Mouse (Mus musculus) hindlimb bud, embryonic 11.5 days (tissue): Measurements from ENCODE around the gene Rps2.
"Not testable (repeated sequence)": the region's sequence is repeated elsewhere in the genome, so short reads cannot be mapped to it uniquely, and the experiment has no call there.

Experiments used
- DNase-seq: peaks from one replicate; pipeline ENCODE4 v3.0.0-alpha.2; 2012; ENCODE audit warnings: low read depth, low spot score; ENCODE audit errors: extremely low spot score

Rps2 gene

DNA sequence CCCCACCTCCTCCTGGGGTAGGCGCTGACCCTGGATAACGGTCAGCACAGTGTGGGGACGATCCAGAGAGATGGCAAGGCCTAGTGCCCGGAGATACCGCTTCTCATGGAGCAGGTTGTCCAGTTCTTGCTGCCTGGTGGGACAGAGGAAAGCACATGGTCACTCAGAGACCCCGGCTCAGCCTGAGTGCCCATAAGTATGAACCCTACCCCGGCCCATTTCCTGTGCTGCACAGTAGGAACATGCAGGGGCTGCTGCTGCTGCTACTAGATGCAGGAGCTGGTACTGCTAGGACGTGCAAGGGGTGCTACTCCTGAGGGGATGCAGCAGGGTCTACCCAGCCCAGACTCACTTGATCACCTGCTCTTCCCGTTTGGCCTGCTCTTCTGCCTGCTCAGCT, 16.7 kb upstream of the Rps2 start:
- no peak for DNase-seq

DNA sequence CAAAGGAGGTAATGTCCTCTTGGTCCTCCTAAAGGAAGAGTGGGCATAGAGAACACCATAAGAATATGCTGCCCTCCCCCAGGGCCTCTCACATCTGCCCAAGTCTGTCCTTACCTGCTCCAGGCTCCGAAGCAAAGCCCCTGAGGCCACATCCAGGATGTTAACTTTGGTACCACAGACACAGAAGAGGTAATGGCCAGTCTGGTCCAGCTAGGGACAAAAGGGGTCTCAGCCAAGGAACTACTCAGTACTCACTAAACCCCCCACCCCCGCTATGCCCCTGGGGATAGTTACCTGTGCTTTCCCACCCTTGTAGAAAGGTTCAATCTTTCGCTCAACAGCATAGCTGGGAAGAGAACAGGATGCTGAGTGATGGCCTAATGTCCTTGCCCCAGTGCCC, 12.1 kb upstream of the Rps2 start:
- no peak for DNase-seq

GRCm38 (mm10) chr17:24706982-24707800, 10.7 kb upstream of the Rps2 start, which contains the start of gene Tbl3:
Tbl3 (minus strand) TSS chr17:24707660.
- peak; percentile 77 for DNase-seq

DNA sequence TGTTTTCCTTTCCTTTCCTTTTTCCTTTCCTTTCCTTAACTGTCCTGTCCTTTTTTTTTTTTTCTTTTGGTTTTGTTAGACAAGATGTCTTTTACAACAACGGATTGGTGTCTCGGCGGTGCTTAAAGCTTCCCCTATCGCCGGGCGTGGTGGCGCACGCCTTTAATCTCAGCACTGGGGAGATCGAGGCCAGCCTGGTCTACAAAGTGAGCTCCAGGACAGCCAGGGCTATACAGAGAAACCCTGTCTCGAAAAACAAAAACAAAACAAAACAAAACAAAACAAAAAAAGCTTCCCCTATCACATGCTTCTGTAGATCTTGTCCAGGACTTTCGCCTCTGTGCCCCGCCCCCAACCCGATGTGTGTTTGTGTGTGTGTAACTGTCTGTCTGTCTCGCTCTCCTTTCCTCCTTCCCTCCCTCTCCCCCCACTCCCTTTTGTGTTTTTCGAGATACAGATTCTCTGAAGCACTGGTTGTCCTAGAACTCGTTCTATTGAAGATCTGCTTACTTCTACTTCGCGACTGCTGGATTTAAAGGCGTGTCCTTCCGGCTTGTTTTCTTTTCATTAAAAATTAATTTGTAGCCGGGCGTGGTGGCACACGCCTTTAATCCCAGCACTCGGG, 10.0 kb upstream of the Rps2 start:
- no peak for DNase-seq

DNA sequence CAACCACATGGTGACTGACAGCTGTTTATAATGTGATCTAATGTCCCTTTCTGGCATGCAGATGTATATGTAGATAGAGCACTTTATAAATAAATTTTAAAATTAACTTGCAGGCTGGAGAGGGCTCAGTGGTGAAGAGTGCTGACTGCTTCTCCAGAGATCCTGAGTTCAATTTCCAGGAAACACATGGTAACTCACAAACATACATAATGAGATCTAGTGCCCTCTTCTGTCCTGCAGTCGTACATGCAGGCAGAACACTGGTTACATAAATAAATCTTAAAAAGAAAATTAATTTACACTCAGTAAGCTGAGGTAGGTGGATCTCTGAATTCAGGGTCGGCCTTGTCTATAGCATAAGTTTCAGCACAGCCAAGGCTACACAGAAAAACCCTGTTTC, 9.3 kb upstream of the Rps2 start:
- no peak for DNase-seq

DNA sequence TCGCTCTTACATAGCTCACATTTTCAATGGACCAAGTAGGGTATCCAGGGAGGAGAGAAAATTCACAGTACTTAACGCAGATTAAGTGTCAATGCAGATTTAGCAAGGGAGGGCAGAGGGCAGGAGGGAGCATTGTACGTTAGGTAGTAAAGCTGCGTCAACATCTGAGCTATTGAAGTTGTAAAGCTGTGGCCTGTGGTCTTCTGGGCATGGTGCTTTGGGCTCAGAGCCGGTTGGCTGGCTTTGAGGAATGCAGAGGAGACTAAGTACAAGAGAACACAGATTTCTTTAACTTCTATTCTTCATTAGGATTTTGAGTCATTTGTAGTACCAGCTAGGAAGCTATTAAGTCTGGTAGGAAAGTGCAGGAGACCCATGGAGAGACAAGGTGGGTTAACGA, 2.4 kb upstream of the Rps2 start:
- no peak for DNase-seq

- no peak for DNase-seq
Measured at GRCm38 (mm10) chr17:24716166-24716682, 1.7 kb upstream of the Rps2 start.

- DNase-seq = not testable (repeated sequence)
Measured at GRCm38 (mm10) chr17:24718938-24719337, 1.0 kb downstream of the Rps2 start.

- peak; percentile 90 for DNase-seq
Measured at GRCm38 (mm10) chr17:24719494-24720222, 1.7 kb downstream of the Rps2 start.

GRCm38 (mm10) chr17:24720616-24721015, 2.7 kb downstream of the Rps2 start:
- DNase-seq = not testable (repeated sequence)

DNA sequence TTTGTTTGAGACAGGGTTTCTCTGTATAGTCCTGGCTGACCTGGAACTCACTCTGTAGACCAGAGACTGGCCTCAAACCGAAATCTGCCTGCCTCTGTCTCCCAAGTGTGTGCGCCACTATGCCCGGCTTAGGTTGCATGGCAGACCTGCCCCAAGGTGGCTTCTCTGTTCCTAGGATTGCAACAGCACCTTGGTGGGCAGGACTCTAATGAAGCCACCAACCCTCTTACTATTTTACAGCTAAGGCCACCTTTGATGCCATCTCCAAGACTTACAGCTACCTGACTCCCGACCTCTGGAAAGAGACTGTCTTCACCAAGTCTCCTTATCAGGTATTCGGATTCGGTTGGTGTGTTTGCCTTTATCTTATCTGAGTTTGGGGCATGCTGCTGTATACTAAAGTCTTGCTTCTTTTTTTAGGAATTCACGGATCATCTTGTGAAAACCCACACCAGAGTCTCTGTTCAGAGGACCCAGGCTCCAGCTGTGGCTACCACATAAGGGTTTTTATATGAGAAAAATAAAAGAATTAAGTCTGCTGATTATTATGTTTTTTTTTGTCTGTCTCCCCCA, 3.6 kb downstream of the Rps2 start:
- not testable (repeated sequence) for DNase-seq

- DNase-seq = no peak
Measured at GRCm38 (mm10) chr17:24722220-24722924, 4.5 kb downstream of the Rps2 start.

GRCm38 (mm10) chr17:24723122-24723880, 5.4 kb downstream of the Rps2 start:
- DNase-seq = no peak

DNA sequence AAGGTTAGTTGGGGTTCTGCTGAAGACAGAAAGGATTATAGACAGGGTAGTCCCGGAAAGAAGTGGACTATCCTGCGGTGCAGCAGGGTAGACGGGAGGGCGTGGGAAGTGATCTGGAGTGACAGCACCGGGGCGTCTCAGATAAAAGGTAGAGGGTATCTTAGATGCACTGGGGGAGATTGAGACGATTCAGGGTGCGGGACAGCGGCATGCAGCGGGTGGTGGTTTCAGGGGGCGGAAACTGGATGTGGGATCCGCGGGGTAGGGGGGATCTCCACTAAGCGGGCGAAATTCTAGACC, 5.9 kb downstream of the Rps2 start:
- no peak for DNase-seq

DNA sequence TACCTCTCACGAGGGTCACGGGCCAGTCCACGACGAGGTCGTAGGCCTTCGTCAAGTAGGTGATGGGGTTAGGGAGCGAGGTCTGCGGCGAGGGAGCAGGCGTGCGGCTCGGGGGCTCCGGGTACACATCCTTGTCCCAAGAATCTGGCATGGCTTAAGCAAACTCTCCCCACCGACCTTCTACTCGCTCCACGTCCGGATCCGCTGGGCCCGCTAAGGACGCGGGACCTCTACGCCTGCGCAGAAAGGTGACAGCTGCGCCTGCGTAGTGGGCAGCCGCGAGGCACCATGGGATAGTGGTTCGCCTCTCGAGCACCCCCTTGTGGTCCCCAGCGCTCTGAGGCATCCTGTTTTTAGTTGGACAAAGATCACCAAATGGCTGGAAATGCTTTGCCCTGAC, 6.3 kb downstream of the Rps2 start, which contains the start of gene Ndufb10:
TSS of gene Ndufb10 (minus strand) at position 295 of the 400 bp plus-strand sequence.
- peak; percentile 90 for DNase-seq

GRCm38 (mm10) chr17:24725637-24726390, 7.9 kb downstream of the Rps2 start:
- DNase-seq = no peak

DNA sequence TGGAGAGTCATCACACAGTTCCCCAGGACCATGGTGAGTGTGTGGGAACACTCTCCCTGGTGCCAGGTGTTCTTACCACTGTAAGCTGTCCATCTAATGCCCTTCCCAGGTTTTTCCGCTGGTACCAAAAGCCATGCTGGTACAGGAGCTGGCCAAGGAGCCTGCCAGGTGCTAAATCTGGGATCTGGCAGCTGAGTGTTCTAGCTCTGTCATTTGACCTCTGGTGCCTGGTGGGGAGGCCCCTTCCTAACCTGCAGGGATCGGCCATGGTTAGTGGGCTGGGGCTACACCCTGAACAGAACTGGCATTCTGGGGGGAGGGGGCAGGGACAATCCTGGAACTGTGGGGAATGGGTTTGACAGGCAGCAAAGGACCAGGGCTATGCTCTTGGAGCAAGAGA, 9.7 kb downstream of the Rps2 start, which contains the start of gene Rpl3l:
TSS of gene Rpl3l (plus strand) at position 203 of the 400 bp plus-strand sequence.
- DNase-seq = no peak

GRCm38 (mm10) chr17:24728184-24728583, 10.3 kb downstream of the Rps2 start:
- no peak for DNase-seq

- no peak for DNase-seq
Measured at GRCm38 (mm10) chr17:24729067-24729466, 11.2 kb downstream of the Rps2 start.
